Mouse (Mus musculus) hindbrain, embryonic 16.5 days (tissue): Measurements from ENCODE around the gene Myh7. TPM values are rescaled to one million over a fixed set of nuclear protein-coding genes. Genes with fewer than 3 reads are reported as not detected.
"Not testable (repeated sequence)": the region's sequence is repeated elsewhere in the genome, so short reads cannot be mapped to it uniquely, and the experiment has no call there.

Source experiments
- ATAC-seq: fragments of 200-750 bp; cut with Nextera tagmentation; 2 replicates; pipeline ENCODE4 v1.8.0; 2017; ENCODE audit warnings: moderate TSS enrichment, moderate library complexity
- H3K27ac ChIP-seq: fragments of 300-500 bp; sonication (generic); 2 replicates; pipeline ENCODE4 v1.5.1; 2014; ENCODE audit warnings: low read depth, mild to moderate bottlenecking, control low read depth, low read length, moderate library complexity
- H3K27me3 ChIP-seq: fragments of 300-500 bp; sonication (generic); replicated peaks from 2 replicates; pipeline ENCODE4 v1.6.1; 2014; ENCODE audit warnings: low read length; ENCODE audit not compliant: control insufficient read depth, insufficient read depth
- H3K36me3 ChIP-seq: fragments of 300-500 bp; sonication (generic); 2 replicates; pipeline ENCODE4 v1.6.1; 2014; ENCODE audit warnings: mild to moderate bottlenecking, low read length, moderate library complexity, mixed read lengths; ENCODE audit not compliant: control insufficient read depth, insufficient read depth
- H3K4me1 ChIP-seq: fragments of 300-500 bp; sonication (generic); 2 replicates; pipeline ENCODE4 v1.6.1; 2014; ENCODE audit warnings: low read depth, low read length; ENCODE audit not compliant: control insufficient read depth, insufficient read depth
- H3K4me2 ChIP-seq: fragments of 300-500 bp; sonication (generic); 2 replicates; pipeline ENCODE4 v1.6.1; 2014; ENCODE audit warnings: mild to moderate bottlenecking, low read length, control low read depth, moderate library complexity
- H3K4me3 ChIP-seq: fragments of 300-500 bp; sonication (generic); 2 replicates; pipeline ENCODE4 v1.5.1; 2014; ENCODE audit warnings: mild to moderate bottlenecking, low read length, control low read depth, moderate library complexity
- H3K9ac ChIP-seq: fragments of 300-500 bp; sonication (generic); 2 replicates; pipeline ENCODE4 v1.6.1; 2014; ENCODE audit warnings: low read depth, mild to moderate bottlenecking, control low read depth, low read length, moderate library complexity
- H3K9me3 ChIP-seq: fragments of 300-500 bp; sonication (generic); 2 replicates; pipeline ENCODE4 v1.6.1; 2014; ENCODE audit warnings: mild to moderate bottlenecking, low read length, moderate library complexity; ENCODE audit not compliant: control insufficient read depth
- WGBS: fragments of 180-500 bp; shearing (Covaris S2); extraction: QIAGEN DNeasy Blood & Tissue Kit; methylation state at CpG from one replicate; pipeline ENCODE4 v1.1.7; 2014; 5-methylcytosine and 5-hydroxymethylcytosine counted together
- polyA plus RNA-seq: library from polyadenylated mRNA; unstranded; fragments of >200 nt; fragmentation: Nextera tagmentation; extraction: Ambion mirVana; gene quantifications from 2 replicates; pipeline ENCODE4 v1.2.1, GENCODE M21; 2015

Myh7 gene
- polyA plus RNA-seq, 1 experiment from 2014 or later, result 8.5 TPM

- Histone ChIP-seq H3K4me3 (no peak overlapping the region), H3K9me3 (no peaks in the 10 kb centered on the region), H3K36me3 (no peaks in the 10 kb centered on the region), H3K4me2 (no peak overlapping the region), H3K27me3 (no peaks in the 10 kb centered on the region), H3K4me1 (no peaks in the 10 kb centered on the region), H3K27ac (no peak overlapping the region), H3K9ac (no peak overlapping the region)
- WGBS, result 92% methylated on average over 3 of the region's 3 CpGs
- no peak for ATAC-seq
These were observed 35.2 kb downstream of the Myh7 start for GRCm38 (mm10) chr14:54959197-54959596.

- Histone ChIP-seq H3K4me1 (no peaks in the 10 kb centered on the region), H3K9me3 (no peaks in the 10 kb centered on the region), H3K27me3 (no peaks in the 10 kb centered on the region), H3K27ac (no peak overlapping the region), H3K36me3 (no peaks in the 10 kb centered on the region), H3K9ac (no peak overlapping the region), H3K4me2 (no peak overlapping the region), H3K4me3 (no peak overlapping the region)
- WGBS, result 85% methylated on average over 4 of the region's 4 CpGs
- ATAC-seq, result no peak
These were observed 35.9 kb downstream of the Myh7 start for GRCm38 (mm10) chr14:54958503-54958902.

GRCm38 (mm10) chr14:54956533-54956932 lies 37.9 kb downstream of the Myh7 start:
- no peak overlapping the region for H3K9ac ChIP-seq
- no peak overlapping the region for H3K4me2 ChIP-seq
- H3K27ac ChIP-seq, result no peak overlapping the region
- no peaks in the 10 kb centered on the region for H3K4me1 ChIP-seq
- no peaks in the 10 kb centered on the region for H3K9me3 ChIP-seq
- WGBS, result 85% methylated on average over 9 of the region's 9 CpGs
- H3K27me3 ChIP-seq, result no peaks in the 10 kb centered on the region
- no peak overlapping the region for H3K4me3 ChIP-seq
- no peak for ATAC-seq
- no peaks in the 10 kb centered on the region for H3K36me3 ChIP-seq

- no peak overlapping the region for H3K4me2 ChIP-seq
- H3K9me3 ChIP-seq, result no peaks in the 10 kb centered on the region
- no peak for ATAC-seq
- no peak overlapping the region for H3K4me3 ChIP-seq
- no peak overlapping the region for H3K9ac ChIP-seq
- no peak overlapping the region for H3K27ac ChIP-seq
- H3K36me3 ChIP-seq, result no peaks in the 10 kb centered on the region
- H3K27me3 ChIP-seq, result no peaks in the 10 kb centered on the region
- WGBS, result 90% methylated on average over 3 of the region's 3 CpGs
- no peaks in the 10 kb centered on the region for H3K4me1 ChIP-seq
These were observed 38.9 kb downstream of the Myh7 start for GRCm38 (mm10) chr14:54955481-54955880.

GRCm38 (mm10) chr14:54954474-54954873 lies 40.0 kb downstream of the Myh7 start:
- WGBS, result 84% methylated on average over 3 of the region's 3 CpGs
- H3K4me1 ChIP-seq, result no peaks in the 10 kb centered on the region
- no peaks in the 10 kb centered on the region for H3K9me3 ChIP-seq
- no peak for ATAC-seq
- no peak overlapping the region for H3K4me2 ChIP-seq
- no peak overlapping the region for H3K9ac ChIP-seq
- H3K4me3 ChIP-seq, result no peak overlapping the region
- no peaks in the 10 kb centered on the region for H3K36me3 ChIP-seq
- no peak overlapping the region for H3K27ac ChIP-seq
- no peaks in the 10 kb centered on the region for H3K27me3 ChIP-seq

GRCm38 (mm10) chr14:54953664-54954206 lies 40.7 kb downstream of the Myh7 start:
- Histone ChIP-seq H3K27me3 (no peaks in the 10 kb centered on the region), H3K27ac (no peak overlapping the region), H3K4me2 (no peak overlapping the region), H3K36me3 (no peaks in the 10 kb centered on the region), H3K4me3 (no peak overlapping the region), H3K9me3 (no peaks in the 10 kb centered on the region), H3K9ac (no peak overlapping the region), H3K4me1 (no peaks in the 10 kb centered on the region)
- no peak for ATAC-seq
- 94% methylated on average over 8 of the region's 8 CpGs for WGBS

- no peak for ATAC-seq
- 90% methylated on average over 6 of the region's 6 CpGs for WGBS
- no peak overlapping the region for H3K4me2 ChIP-seq
- H3K27me3 ChIP-seq, result no peaks in the 10 kb centered on the region
- H3K4me3 ChIP-seq, result no peak overlapping the region
- no peaks in the 10 kb centered on the region for H3K36me3 ChIP-seq
- H3K4me1 ChIP-seq, result no peaks in the 10 kb centered on the region
- no peaks in the 10 kb centered on the region for H3K9me3 ChIP-seq
- H3K27ac ChIP-seq, result no peak overlapping the region
- no peak overlapping the region for H3K9ac ChIP-seq
These were observed 42.8 kb downstream of the Myh7 start for GRCm38 (mm10) chr14:54951587-54951986.

GRCm38 (mm10) chr14:54950493-54950892 lies 43.9 kb downstream of the Myh7 start:
- 64% methylated on average over 12 of the region's 12 CpGs for WGBS
- no peak overlapping the region for H3K27ac ChIP-seq
- H3K9me3 ChIP-seq, result no peaks in the 10 kb centered on the region
- no peaks in the 10 kb centered on the region for H3K27me3 ChIP-seq
- no peak overlapping the region for H3K4me2 ChIP-seq
- no peaks in the 10 kb centered on the region for H3K36me3 ChIP-seq
- no peak overlapping the region for H3K4me3 ChIP-seq
- ATAC-seq, result no peak
- no peaks in the 10 kb centered on the region for H3K4me1 ChIP-seq
- no peak overlapping the region for H3K9ac ChIP-seq

- H3K4me2 ChIP-seq, result no peak overlapping the region
- H3K9ac ChIP-seq, result no peak overlapping the region
- no peaks in the 10 kb centered on the region for H3K36me3 ChIP-seq
- 87% methylated on average over 9 of the region's 9 CpGs for WGBS
- no peak overlapping the region for H3K27ac ChIP-seq
- no peak for ATAC-seq
- no peak overlapping the region for H3K4me3 ChIP-seq
- H3K4me1 ChIP-seq, result no peaks in the 10 kb centered on the region
- H3K9me3 ChIP-seq, result no peaks in the 10 kb centered on the region
- no peaks in the 10 kb centered on the region for H3K27me3 ChIP-seq
These were observed 45.6 kb downstream of the Myh7 start for GRCm38 (mm10) chr14:54948781-54949180.

GRCm38 (mm10) chr14:54947008-54947407 lies 47.4 kb downstream of the Myh7 start:
- ATAC-seq, H3K9ac ChIP-seq, H3K4me2 ChIP-seq, H3K36me3 ChIP-seq, H3K9me3 ChIP-seq, H3K27ac ChIP-seq, H3K4me1 ChIP-seq, H3K27me3 ChIP-seq, H3K4me3 ChIP-seq: not testable (repeated sequence)
- WGBS, result 82% methylated on average over 10 of the region's 11 CpGs
